Mouse (Mus musculus) heart, postnatal 0 days (tissue): ENCODE measurements around the gene Catsperd.

Experiments
- CTCF ChIP-seq: IDR thresholded peaks from 2 replicates; pipeline ENCODE4 v1.5.1; 2016; ENCODE audit warnings: antibody characterized with exemption, control low read depth, low read depth
- EP300 ChIP-seq: IDR thresholded peaks from 2 replicates; pipeline ENCODE4 v1.6.1; 2016; ENCODE audit warnings: antibody characterized with exemption, low read depth

- TF ChIP-seq CTCF (no peak), EP300 (no peak)
These were observed 38.4 kb downstream of the Catsperd start for GRCm38 (mm10) chr17:56666384-56666783.
